Mouse (Mus musculus) spleen, adult 2 months (tissue): ENCODE data around the gene Tceanc2. TPM values are rescaled to one million over a fixed set of nuclear protein-coding genes. Genes with fewer than 3 reads are reported as not detected.

Source experiments
- DNase-seq, 2 experiments: peaks; one replicate each; pipeline versions ENCODE4 v3.0.0 to v3.0.0-alpha.2; 2012 to 2021; ENCODE audit warnings: low spot score in 2 of 2, low read depth in 1 of 2
- H3K27ac ChIP-seq: fragments of 200-500 bp; 2 replicates; pipeline ENCODE4 v1.5.1; 2012; ENCODE audit warnings: low read length, inconsistent platforms; ENCODE audit not compliant: insufficient read depth
- H3K27me3 ChIP-seq: fragments of 200-500 bp; 2 replicates; pipeline ENCODE4 v1.6.1; 2012; ENCODE audit warnings: mild to moderate bottlenecking, moderate library complexity, low read length, inconsistent platforms; ENCODE audit not compliant: control insufficient read depth, insufficient read depth
- H3K36me3 ChIP-seq: fragments of 200-500 bp; 2 replicates; pipeline ENCODE4 v1.6.1; 2012; ENCODE audit warnings: mild to moderate bottlenecking, low read length, inconsistent platforms; ENCODE audit not compliant: control insufficient read depth, insufficient read depth
- H3K4me1 ChIP-seq: fragments of 200-500 bp; 2 replicates; pipeline ENCODE4 v1.6.1; 2011; ENCODE audit warnings: inconsistent platforms; ENCODE audit not compliant: control insufficient read depth, insufficient read depth, insufficient read length
- H3K4me3 ChIP-seq: fragments of 200-500 bp; 2 replicates; pipeline ENCODE4 v1.5.1; 2011; ENCODE audit warnings: mild to moderate bottlenecking, inconsistent platforms; ENCODE audit not compliant: insufficient read depth, insufficient read length; ENCODE audit errors: extremely low read depth
- CTCF ChIP-seq: fragments of 200-500 bp; IDR thresholded peaks from 2 replicates; pipeline ENCODE4 v1.5.1; 2011; ENCODE audit warnings: mild to moderate bottlenecking, inconsistent platforms; ENCODE audit not compliant: insufficient read depth, insufficient read length, insufficient replicate concordance; ENCODE audit errors: extremely low read depth
- POLR2A ChIP-seq: fragments of 200-500 bp; IDR thresholded peaks from 2 replicates; pipeline ENCODE4 v1.6.1; 2011; ENCODE audit warnings: low read depth, low read length, inconsistent platforms
- WGBS: fragments of 180-500 bp; shearing (Covaris S2); methylation state at CpG from one replicate; pipeline ENCODE4 v1.1.7; 2018; 5-methylcytosine and 5-hydroxymethylcytosine counted together
- polyA plus RNA-seq: library from polyadenylated mRNA; depleted of rRNA; stranded (reverse); fragments of >200 nt; gene quantifications from 2 replicates; pipeline ENCODE4 v1.2.3, GENCODE M21; 2012

Tceanc2 gene
- polyA plus RNA-seq, 1 experiment: 7.0 TPM

DNA sequence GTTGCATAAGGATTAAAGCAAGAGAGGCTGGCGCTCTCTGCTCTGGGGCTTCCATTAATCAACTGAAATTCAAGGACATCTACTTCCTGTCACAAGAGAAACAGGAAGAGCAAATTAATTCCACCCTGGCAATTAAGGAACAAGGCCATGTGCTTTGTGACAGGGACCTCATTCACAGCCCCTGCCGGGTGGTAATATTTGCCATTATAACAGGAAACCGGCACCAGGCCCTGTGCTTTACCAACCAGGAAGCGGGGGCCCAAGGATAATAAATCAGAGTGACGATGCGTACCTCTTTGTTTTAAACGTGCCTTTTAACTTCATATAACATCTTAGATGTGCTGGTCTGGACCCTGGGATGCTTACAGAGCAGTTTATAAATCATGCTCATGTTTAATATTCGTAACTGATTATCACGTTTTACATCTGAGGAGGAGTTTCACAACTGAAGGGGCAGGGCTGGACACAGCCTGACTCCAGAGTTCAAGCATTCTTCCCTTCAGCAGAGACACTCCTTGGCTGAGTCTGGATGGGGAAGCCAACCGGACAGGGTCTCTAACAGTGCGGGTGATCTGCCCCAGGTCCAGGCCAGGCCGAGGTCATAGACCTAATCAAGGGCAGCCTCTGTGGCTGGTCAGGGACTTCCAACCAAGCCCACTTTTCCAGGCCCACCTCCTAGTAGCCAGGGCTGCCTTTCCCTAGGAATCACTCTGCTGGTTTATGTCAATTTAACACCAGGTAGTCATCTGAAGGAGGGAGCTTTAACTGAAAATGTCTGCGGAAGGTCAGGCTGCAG lies 38.9 kb downstream of the Tceanc2 start:
- H3K36me3 ChIP-seq: peaks cover 21% of the 10 kb centered on the region
- H3K4me1 ChIP-seq: no peaks in the 10 kb centered on the region
- 60% methylated on average over 13 of the region's 13 CpGs for WGBS
- H3K27ac ChIP-seq: no peak overlapping the region
- H3K27me3 ChIP-seq: no peaks in the 10 kb centered on the region
- TF ChIP-seq POLR2A (no peak), CTCF (no peak)
- no peak for DNase-seq
- H3K4me3 ChIP-seq: no peak overlapping the region

DNA sequence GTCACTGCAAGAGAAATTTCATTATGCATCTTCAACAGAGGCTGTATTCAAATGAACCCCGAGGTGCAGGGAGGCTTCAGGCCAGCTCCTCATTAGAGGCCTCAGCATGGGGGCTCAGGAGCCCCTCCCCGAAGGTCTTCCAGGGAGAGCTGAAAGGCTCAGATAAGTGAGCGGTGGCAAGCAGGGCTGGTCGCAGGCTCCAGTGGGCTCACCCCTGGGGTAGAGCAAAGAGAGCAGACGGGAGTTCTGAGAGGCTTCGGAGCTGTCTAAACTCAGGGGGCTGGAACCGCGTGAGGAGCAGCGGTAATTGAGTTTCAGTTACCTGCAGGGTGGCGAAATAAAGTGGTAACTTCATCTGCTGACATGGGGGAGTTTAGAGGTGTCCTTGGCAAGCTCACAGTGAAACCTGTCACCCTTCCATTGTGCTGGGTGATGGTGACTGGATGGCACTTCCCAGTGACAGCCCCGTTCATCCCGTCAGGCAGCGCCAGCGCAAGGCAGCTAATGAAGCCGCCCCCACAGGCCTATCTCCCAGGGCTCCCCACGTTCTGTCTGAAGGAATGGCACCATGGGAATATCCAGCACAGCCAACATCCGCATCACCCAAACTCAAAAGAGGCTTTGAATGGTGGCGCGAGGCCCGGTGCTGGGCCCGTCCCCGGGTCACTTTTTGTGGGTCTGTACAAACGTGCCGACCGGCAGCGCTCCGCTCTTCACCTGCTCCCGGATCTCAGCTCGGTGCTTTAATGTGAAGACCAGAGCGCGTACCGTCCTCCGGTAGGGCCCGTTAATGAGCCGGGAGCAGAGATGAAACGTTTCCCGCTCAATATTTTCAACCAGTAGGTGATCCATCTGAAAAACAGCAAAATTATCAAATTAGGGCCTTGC lies 39.7 kb downstream of the Tceanc2 start:
- Histone ChIP-seq H3K36me3 (peaks cover 17% of the 10 kb centered on the region), H3K4me3 (no peak overlapping the region), H3K27me3 (no peaks in the 10 kb centered on the region), H3K27ac (no peak overlapping the region), H3K4me1 (no peaks in the 10 kb centered on the region)
- 90% methylated on average over 37 of the region's 37 CpGs for WGBS
- no peak for DNase-seq
- TF ChIP-seq CTCF (no peak), POLR2A (no peak)

- Histone ChIP-seq H3K27ac (no peak overlapping the region), H3K27me3 (no peaks in the 10 kb centered on the region), H3K4me3 (no peak overlapping the region), H3K36me3 (peaks cover 8% of the 10 kb centered on the region), H3K4me1 (no peaks in the 10 kb centered on the region)
- TF ChIP-seq CTCF (no peak), POLR2A (no peak)
- WGBS: 84% methylated on average over 3 of the region's 3 CpGs
- DNase-seq: no peak
Observed at GRCm38 (mm10) chr4:107136531-107136930, 42.4 kb downstream of the Tceanc2 start.

- no peaks in the 10 kb centered on the region for H3K4me1 ChIP-seq
- H3K4me3 ChIP-seq: no peak overlapping the region
- TF ChIP-seq POLR2A: no peak
- TF ChIP-seq CTCF: no peak
- WGBS: 58% methylated on average over 5 of the region's 5 CpGs
- H3K36me3 ChIP-seq: peaks cover 8% of the 10 kb centered on the region
- H3K27me3 ChIP-seq: no peaks in the 10 kb centered on the region
- no peak overlapping the region for H3K27ac ChIP-seq
- DNase-seq: no peak
Observed at GRCm38 (mm10) chr4:107135663-107136062, 43.3 kb downstream of the Tceanc2 start.

- no peaks in the 10 kb centered on the region for H3K4me1 ChIP-seq
- 87% methylated on average over 3 of the region's 3 CpGs for WGBS
Observed at GRCm38 (mm10) chr4:107134891-107135290, 44.0 kb downstream of the Tceanc2 start.

DNA sequence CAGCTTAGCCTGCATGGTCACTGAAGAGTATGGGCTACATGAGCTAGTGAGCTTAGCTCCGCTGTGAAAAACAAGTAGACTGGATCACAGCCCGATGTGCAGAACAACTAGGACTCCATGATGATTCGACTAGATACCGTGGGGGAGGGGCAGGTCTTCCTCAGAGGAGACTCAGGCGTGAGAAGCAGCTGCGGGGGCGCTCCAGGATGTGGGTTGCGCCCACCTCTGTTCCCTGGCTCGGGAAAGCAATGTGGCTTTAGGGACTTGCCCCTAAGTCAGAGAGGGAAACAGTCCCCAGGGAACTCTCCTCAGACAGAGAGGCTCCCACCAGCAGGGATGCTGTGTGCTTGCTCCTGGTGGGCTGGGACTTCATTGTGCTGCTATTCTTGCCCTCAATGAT lies 48.4 kb downstream of the Tceanc2 start:
- H3K4me1 ChIP-seq: no peaks in the 10 kb centered on the region
- no peak overlapping the region for H3K27ac ChIP-seq
- H3K36me3 ChIP-seq: no peaks in the 10 kb centered on the region
- H3K4me3 ChIP-seq: no peak overlapping the region
- DNase-seq: no peak
- TF ChIP-seq CTCF: no peak
- TF ChIP-seq POLR2A: no peak
- WGBS: 31% methylated on average over 9 of the region's 9 CpGs
- no peaks in the 10 kb centered on the region for H3K27me3 ChIP-seq

More at GRCm38 (mm10) chr4:107134891-107135290, 44.0 kb downstream of the Tceanc2 start:
- H3K4me3 ChIP-seq: no peak overlapping the region
- no peak overlapping the region for H3K27ac ChIP-seq
- H3K27me3 ChIP-seq: no peaks in the 10 kb centered on the region
- peaks cover 8% of the 10 kb centered on the region for H3K36me3 ChIP-seq
- DNase-seq: no peak
- TF ChIP-seq POLR2A (no peak), CTCF (no peak)
